Mouse (Mus musculus): Measurements from ENCODE around the gene Atg4a. TPM values are rescaled to one million over a fixed set of nuclear protein-coding genes. Genes with fewer than 3 reads are reported as not detected.
A peak's percentile ranks its signal among the peaks of the same experiment; 100 is the strongest.

Atg4a gene
- polyA plus RNA-seq, 1 experiment from 2014 or later, result 22.6 TPM

- no peak overlapping the region for H3K4me2 ChIP-seq (ENCODE audit: low read depth, low read length)
- H3K9me3 ChIP-seq (replicated peaks; ENCODE audit: control insufficient read depth, low read length), result no peaks in the 10 kb centered on the region
- H3K9ac ChIP-seq (replicated peaks; ENCODE audit: low read length), result no peak overlapping the region
- ATAC-seq (replicated peaks; ENCODE audit: insufficient number of reproducible peaks, low FRiP score, low TSS enrichment, low read depth) (no peak), DNase-seq (ENCODE audit: low spot score) (no peak)
- H3K4me3 ChIP-seq (ENCODE audit: low read depth, low read length), result no peak overlapping the region
- H3K4me1 ChIP-seq (ENCODE audit: control insufficient read depth, insufficient read depth, low read length), result no peaks in the 10 kb centered on the region
- no peak overlapping the region for H3K27ac ChIP-seq (replicated peaks; ENCODE audit: low read depth, low read length)
- H3K36me3 ChIP-seq (replicated peaks; ENCODE audit: control insufficient read depth, insufficient read depth, low read depth, low read length), result no peaks in the 10 kb centered on the region
- WGBS, result 93% methylated on average over 4 of the region's 4 CpGs
- H3K27me3 ChIP-seq (ENCODE audit: control insufficient read depth, insufficient read depth, low read length), result peaks cover 3% of the 10 kb centered on the region
Measured at GRCm38 (mm10) chrX:141165067-141165466, 208.4 kb downstream of the Atg4a start.

DNA sequence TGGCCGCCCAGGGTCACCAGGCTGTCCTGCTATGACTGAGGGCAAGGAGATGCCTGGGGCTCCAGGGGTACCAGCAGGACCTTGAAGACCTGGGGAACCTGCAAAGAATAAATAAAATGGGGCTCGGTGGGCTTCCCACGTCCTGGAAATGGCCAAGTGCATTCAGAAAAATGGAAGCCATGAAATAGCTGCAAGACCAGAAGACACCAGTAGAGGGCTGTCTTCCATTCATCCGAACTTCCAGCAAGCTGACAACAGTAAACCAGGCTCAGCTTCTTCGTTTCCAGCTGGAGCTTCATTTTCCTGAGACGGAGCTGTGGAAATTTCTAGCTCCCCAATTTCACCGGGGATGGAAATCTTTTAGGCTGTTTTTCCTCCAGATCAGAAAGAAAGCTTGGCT is 218.6 kb downstream of the Atg4a start:
- Histone ChIP-seq H3K27ac (replicated peaks; ENCODE audit: low read depth, low read length) (no peak overlapping the region), H3K4me2 (ENCODE audit: low read depth, low read length) (no peak overlapping the region), H3K36me3 (replicated peaks; ENCODE audit: control insufficient read depth, insufficient read depth, low read depth, low read length) (no peaks in the 10 kb centered on the region), H3K4me3 (ENCODE audit: low read depth, low read length) (no peak overlapping the region), H3K9me3 (replicated peaks; ENCODE audit: control insufficient read depth, low read length) (no peaks in the 10 kb centered on the region), H3K4me1 (ENCODE audit: control insufficient read depth, insufficient read depth, low read length) (no peaks in the 10 kb centered on the region), H3K9ac (replicated peaks; ENCODE audit: low read length) (no peak overlapping the region), H3K27me3 (ENCODE audit: control insufficient read depth, insufficient read depth, low read length) (no peaks in the 10 kb centered on the region; the same call in 1 of the 2 replicates)
- DNase-seq (ENCODE audit: low spot score) (peak; percentile 66), ATAC-seq (replicated peaks; ENCODE audit: insufficient number of reproducible peaks, low FRiP score, low TSS enrichment, low read depth) (no peak)
- WGBS, result 39% methylated on average over 7 of the region's 7 CpGs

GRCm38 (mm10) chrX:141195036-141195435 is 238.3 kb downstream of the Atg4a start:
- Histone ChIP-seq H3K27ac (replicated peaks; ENCODE audit: low read depth, low read length) (no peak overlapping the region), H3K36me3 (replicated peaks; ENCODE audit: control insufficient read depth, insufficient read depth, low read depth, low read length) (no peaks in the 10 kb centered on the region), H3K4me2 (ENCODE audit: low read depth, low read length) (no peak overlapping the region), H3K4me3 (ENCODE audit: low read depth, low read length) (no peak overlapping the region), H3K9ac (replicated peaks; ENCODE audit: low read length) (no peak overlapping the region), H3K4me1 (ENCODE audit: control insufficient read depth, insufficient read depth, low read length) (no peaks in the 10 kb centered on the region), H3K9me3 (replicated peaks; ENCODE audit: control insufficient read depth, low read length) (no peaks in the 10 kb centered on the region), H3K27me3 (ENCODE audit: control insufficient read depth, insufficient read depth, low read length) (peaks cover 2% of the 10 kb centered on the region; the same call in 1 of the 2 replicates)
- DNase-seq (ENCODE audit: low spot score), result no peak
- no peak for ATAC-seq (replicated peaks; ENCODE audit: insufficient number of reproducible peaks, low FRiP score, low TSS enrichment, low read depth)

- Histone ChIP-seq H3K4me2 (ENCODE audit: low read depth, low read length) (no peak overlapping the region), H3K36me3 (replicated peaks; ENCODE audit: control insufficient read depth, insufficient read depth, low read depth, low read length) (no peaks in the 10 kb centered on the region), H3K4me1 (ENCODE audit: control insufficient read depth, insufficient read depth, low read length) (no peaks in the 10 kb centered on the region), H3K4me3 (ENCODE audit: low read depth, low read length) (no peak overlapping the region), H3K27ac (replicated peaks; ENCODE audit: low read depth, low read length) (no peak overlapping the region), H3K9ac (replicated peaks; ENCODE audit: low read length) (no peak overlapping the region), H3K9me3 (replicated peaks; ENCODE audit: control insufficient read depth, low read length) (no peaks in the 10 kb centered on the region), H3K27me3 (ENCODE audit: control insufficient read depth, insufficient read depth, low read length) (peaks cover 2% of the 10 kb centered on the region; the same call in 1 of the 2 replicates)
- ATAC-seq (replicated peaks; ENCODE audit: insufficient number of reproducible peaks, low FRiP score, low TSS enrichment, low read depth) (no peak), DNase-seq (ENCODE audit: low spot score) (no peak)
- WGBS, result 73% methylated on average over 3 of the region's 3 CpGs
Measured at GRCm38 (mm10) chrX:141198993-141199392, 242.3 kb downstream of the Atg4a start.

GRCm38 (mm10) chrX:141212802-141213201 is 256.1 kb downstream of the Atg4a start:
- 0 out of 2 replicates have a peak, but pooled peaks cover 4% of the 10 kb centered on the region for H3K27me3 ChIP-seq (ENCODE audit: control insufficient read depth, insufficient read depth, low read length)
- H3K9me3 ChIP-seq (replicated peaks; ENCODE audit: control insufficient read depth, low read length), result no peaks in the 10 kb centered on the region
- no peak overlapping the region for H3K4me2 ChIP-seq (ENCODE audit: low read depth, low read length)
- H3K4me1 ChIP-seq (ENCODE audit: control insufficient read depth, insufficient read depth, low read length), result no peaks in the 10 kb centered on the region
- H3K36me3 ChIP-seq (replicated peaks; ENCODE audit: control insufficient read depth, insufficient read depth, low read depth, low read length), result no peaks in the 10 kb centered on the region
- H3K27ac ChIP-seq (replicated peaks; ENCODE audit: low read depth, low read length), result no peak overlapping the region
- peak; percentile 52 for DNase-seq (ENCODE audit: low spot score)
- no peak overlapping the region for H3K4me3 ChIP-seq (ENCODE audit: low read depth, low read length)
- 42% methylated on average over 5 of the region's 5 CpGs for WGBS
- no peak for ATAC-seq (replicated peaks; ENCODE audit: insufficient number of reproducible peaks, low FRiP score, low TSS enrichment, low read depth)
- no peak overlapping the region for H3K9ac ChIP-seq (replicated peaks; ENCODE audit: low read length)

Other genes with a start within 250 kb of the Atg4a start
- not detected in 2 replicates for gene Tex13b, start 143.5 kb upstream of the Atg4a start, polyA plus RNA-seq (2014; fragmentation: Nextera tagmentation; extraction: Ambion mirVana)
- 0.10 TPM in 1 of 2 replicates, not detected in the other for gene Vsig1, start 49.3 kb upstream of the Atg4a start, polyA plus RNA-seq (2014; fragmentation: Nextera tagmentation; extraction: Ambion mirVana)
- 49.5 and 52.3 TPM in 2 replicates for gene Psmd10, start 179 bp upstream of the Atg4a start, polyA plus RNA-seq (2014; fragmentation: Nextera tagmentation; extraction: Ambion mirVana)

Data from embryonic facial prominence, embryonic 11.5 days (tissue).